Mouse (Mus musculus) mesoderm, embryonic 11.5 days (tissue): ENCODE results near the gene Fam160b1.
A peak's percentile ranks its signal among the peaks of the same experiment; 100 is the strongest.

Source experiments
- DNase-seq: peaks from one replicate; pipeline ENCODE4 v3.0.0-alpha.2; 2012; ENCODE audit warnings: low read depth, low spot score

The Fam160b1 gene

GRCm38 (mm10) chr19:57360341-57361130, at the start of gene Fam160b1:
Fam160b1 (plus strand) TSS chr19:57360680.
- peak; percentile 94 for DNase-seq

- DNase-seq, result no peak
Observed at GRCm38 (mm10) chr19:57313226-57313625, 47.3 kb upstream of the Fam160b1 start.

- no peak for DNase-seq
Observed at GRCm38 (mm10) chr19:57313891-57314345, 46.6 kb upstream of the Fam160b1 start.

GRCm38 (mm10) chr19:57314346-57315012, 46.0 kb upstream of the Fam160b1 start, which contains the start of gene Ablim1:
Ablim1 (minus strand) TSS chr19:57314919.
- peak; percentile 39 for DNase-seq

GRCm38 (mm10) chr19:57315013-57315565, 45.4 kb upstream of the Fam160b1 start:
- DNase-seq, result no peak

GRCm38 (mm10) chr19:57316597-57316996, 43.9 kb upstream of the Fam160b1 start:
- DNase-seq, result no peak

GRCm38 (mm10) chr19:57320656-57321382, 39.7 kb upstream of the Fam160b1 start:
- no peak for DNase-seq

- DNase-seq, result no peak
Observed at GRCm38 (mm10) chr19:57321839-57322238, 38.6 kb upstream of the Fam160b1 start.

GRCm38 (mm10) chr19:57322491-57322890, 38.0 kb upstream of the Fam160b1 start:
- DNase-seq, result no peak

GRCm38 (mm10) chr19:57323087-57323486, 37.4 kb upstream of the Fam160b1 start:
- no peak for DNase-seq

GRCm38 (mm10) chr19:57325748-57326300, 34.7 kb upstream of the Fam160b1 start:
- peak; percentile 71 for DNase-seq

- DNase-seq, result no peak
Observed at GRCm38 (mm10) chr19:57327679-57328078, 32.8 kb upstream of the Fam160b1 start.

- no peak for DNase-seq
Observed at GRCm38 (mm10) chr19:57328269-57328668, 32.2 kb upstream of the Fam160b1 start.

GRCm38 (mm10) chr19:57328792-57329191, 31.7 kb upstream of the Fam160b1 start:
- peak; percentile 48 for DNase-seq

GRCm38 (mm10) chr19:57330309-57330708, 30.2 kb upstream of the Fam160b1 start:
- DNase-seq, result no peak

GRCm38 (mm10) chr19:57331237-57331636, 29.2 kb upstream of the Fam160b1 start:
- no peak for DNase-seq

- no peak for DNase-seq
Observed at GRCm38 (mm10) chr19:57333356-57333755, 27.1 kb upstream of the Fam160b1 start.

GRCm38 (mm10) chr19:57335135-57335534, 25.3 kb upstream of the Fam160b1 start:
- DNase-seq, result no peak

GRCm38 (mm10) chr19:57339281-57339864, 21.1 kb upstream of the Fam160b1 start:
- no peak for DNase-seq

- no peak for DNase-seq
Observed at GRCm38 (mm10) chr19:57340900-57341742, 19.4 kb upstream of the Fam160b1 start.
